Mouse (Mus musculus) MEL (cell line): Measurements from ENCODE around the gene Cfap100. TPM values are rescaled to one million over a fixed set of nuclear protein-coding genes. Genes with fewer than 3 reads are reported as not detected.

Source experiments
- DNase-seq: peaks from one replicate; pipeline ENCODE4 v3.0.0; 2011; ENCODE audit warnings: low read depth, low spot score
- H3K27ac ChIP-seq: 2 replicates; pipeline ENCODE4 v1.5.1; 2012; ENCODE audit warnings: low read depth, mild to moderate bottlenecking, control low read depth, low read length, moderate library complexity; ENCODE audit not compliant: control insufficient read depth
- H3K27me3 ChIP-seq, 2 experiments: fragments of 150-350 bp in 1 of 2; sonication (generic) in 1 of 2; 2 replicates each; pipeline ENCODE4 v1.6.1; 2012; ENCODE audit warnings: low read length in 2 of 2, mild to moderate bottlenecking in 2 of 2, improper control_type of control experiment in 1 of 2, moderate library complexity in 1 of 2; ENCODE audit not compliant: insufficient read depth in 2 of 2, control insufficient read depth in 1 of 2
- H3K36me3 ChIP-seq, 2 experiments: 2 replicates each; pipeline ENCODE4 v1.6.1; 2012 to 2014; ENCODE audit warnings: low read length in 2 of 2, improper control_type of control experiment in 1 of 2, inconsistent platforms in 1 of 2, mild to moderate bottlenecking in 1 of 2; ENCODE audit not compliant: insufficient read depth in 2 of 2, control insufficient read depth in 1 of 2
- H3K4me1 ChIP-seq, 2 experiments: fragments of 150-350 bp in 1 of 2; sonication (generic) in 1 of 2; 2 replicates each; pipeline ENCODE4 v1.6.1; 2012; ENCODE audit warnings: low read length in 2 of 2, improper control_type of control experiment in 1 of 2, mild to moderate bottlenecking in 1 of 2; ENCODE audit not compliant: insufficient read depth in 2 of 2, control insufficient read depth in 1 of 2
- H3K4me3 ChIP-seq, 2 experiments: fragments of 150-350 bp in 1 of 2; sonication (generic) in 1 of 2; 2 replicates each; pipeline ENCODE4 v1.5.1; 2012; ENCODE audit warnings: low read depth in 2 of 2, low read length in 2 of 2, mild to moderate bottlenecking in 2 of 2, moderate library complexity in 2 of 2, control low read depth in 1 of 2, improper control_type of control experiment in 1 of 2; ENCODE audit not compliant: control insufficient read depth in 1 of 2, insufficient read depth in 1 of 2
- H3K79me2 ChIP-seq: 2 replicates; pipeline ENCODE4 v1.6.1; 2012; ENCODE audit warnings: mild to moderate bottlenecking, low read length, moderate library complexity; ENCODE audit not compliant: control insufficient read depth, poor library complexity, insufficient read depth
- H3K9ac ChIP-seq: 2 replicates; pipeline ENCODE4 v1.6.1; 2012; ENCODE audit warnings: low read depth, mild to moderate bottlenecking, control low read depth, low read length, moderate library complexity; ENCODE audit not compliant: control insufficient read depth, poor library complexity, severe bottlenecking
- H3K9me3 ChIP-seq: fragments of 150-350 bp; sonication (generic); replicated peaks from 2 replicates; pipeline ENCODE4 v1.6.1; 2012; ENCODE audit warnings: mild to moderate bottlenecking, low read length, improper control_type of control experiment, moderate library complexity; ENCODE audit not compliant: insufficient read depth
- BHLHE40 ChIP-seq: IDR thresholded peaks from 2 replicates; pipeline ENCODE4 v1.6.1; 2012; ENCODE audit warnings: low read depth, mild to moderate bottlenecking, inconsistent platforms, low read length, improper control_type of control experiment, borderline replicate concordance
- CHD1 ChIP-seq: IDR thresholded peaks from 2 replicates; pipeline ENCODE4 v1.6.1; 2012; ENCODE audit warnings: low read depth, mild to moderate bottlenecking, inconsistent platforms, low read length, improper control_type of control experiment
- CHD2 ChIP-seq: IDR thresholded peaks from 2 replicates; pipeline ENCODE4 v1.6.1; 2011; ENCODE audit warnings: low read length, improper control_type of control experiment
- CTCF ChIP-seq, 3 experiments: IDR thresholded peaks in 2 of 3; conservative IDR thresholded peaks in 1 of 3; 2 replicates each; pipeline ENCODE4 v1.5.1; 2011 to 2012; ENCODE audit warnings: low read length in 3 of 3, low read depth in 2 of 3, mild to moderate bottlenecking in 2 of 3, improper control_type of control experiment in 1 of 3, inconsistent platforms in 1 of 3, mixed read lengths in 1 of 3, moderate library complexity in 1 of 3; ENCODE audit not compliant: control insufficient read depth in 1 of 3, insufficient read depth in 1 of 3, poor library complexity in 1 of 3, severe bottlenecking in 1 of 3
- E2F4 ChIP-seq: IDR thresholded peaks from 2 replicates; pipeline ENCODE4 v1.6.1; 2011; ENCODE audit warnings: low read depth, low read length, improper control_type of control experiment, borderline replicate concordance
- ETS1 ChIP-seq: IDR thresholded peaks from 2 replicates; pipeline ENCODE4 v1.6.1; 2012; ENCODE audit warnings: low read depth, mild to moderate bottlenecking, inconsistent platforms, low read length, improper control_type of control experiment, moderate library complexity
- GABPA ChIP-seq: IDR thresholded peaks from 2 replicates; pipeline ENCODE4 v1.6.1; 2012; ENCODE audit warnings: low read depth, mild to moderate bottlenecking, inconsistent platforms, low read length, improper control_type of control experiment, moderate library complexity
- HCFC1 ChIP-seq: IDR thresholded peaks from 2 replicates; pipeline ENCODE4 v1.6.1; 2012; ENCODE audit warnings: low read depth, mild to moderate bottlenecking, inconsistent platforms, low read length, improper control_type of control experiment, moderate library complexity
- MAFK ChIP-seq: IDR thresholded peaks from 2 replicates; pipeline ENCODE4 v1.6.1; 2011; ENCODE audit warnings: low read depth, mild to moderate bottlenecking, low read length, improper control_type of control experiment, borderline replicate concordance
- MAZ ChIP-seq: IDR thresholded peaks from 2 replicates; pipeline ENCODE4 v1.6.1; 2012; ENCODE audit warnings: low read depth, mild to moderate bottlenecking, inconsistent platforms, low read length, improper control_type of control experiment
- MEF2A ChIP-seq: IDR thresholded peaks from 2 replicates; pipeline ENCODE4 v1.6.1; 2014; ENCODE audit warnings: low read depth, mild to moderate bottlenecking, inconsistent platforms, low read length, improper control_type of control experiment; ENCODE audit not compliant: poor library complexity, insufficient replicate concordance, severe bottlenecking; ENCODE audit errors: extremely low read depth
- MYB ChIP-seq: IDR thresholded peaks from 2 replicates; pipeline ENCODE4 v1.6.1; 2011; ENCODE audit warnings: mild to moderate bottlenecking, low read depth, low read length, improper control_type of control experiment
- MYC ChIP-seq: IDR thresholded peaks from 2 replicates; pipeline ENCODE4 v1.6.1; 2011; ENCODE audit warnings: low read depth, mild to moderate bottlenecking, low read length, improper control_type of control experiment, moderate library complexity
- NELFE ChIP-seq: IDR thresholded peaks from 2 replicates; pipeline ENCODE4 v1.6.1; 2011; ENCODE audit warnings: low read depth, low read length, improper control_type of control experiment
- POLR2AphosphoS5 ChIP-seq: IDR thresholded peaks from 2 replicates; pipeline ENCODE4 v1.6.1; 2012; ENCODE audit warnings: low read depth, borderline replicate concordance, mild to moderate bottlenecking, inconsistent platforms, low read length, moderate library complexity, mixed read lengths
- RAD21 ChIP-seq: IDR thresholded peaks from 2 replicates; pipeline ENCODE4 v1.6.1; 2011; ENCODE audit warnings: mild to moderate bottlenecking, low read depth, low read length, improper control_type of control experiment
- SIN3A ChIP-seq: IDR thresholded peaks from 2 replicates; pipeline ENCODE4 v1.6.1; 2012; ENCODE audit warnings: low read length, improper control_type of control experiment, inconsistent platforms
- TAL1 ChIP-seq: IDR thresholded peaks from 2 replicates; pipeline ENCODE4 v1.6.1; 2012; ENCODE audit warnings: mild to moderate bottlenecking, inconsistent platforms, low read length, moderate library complexity, mixed read lengths
- TBP ChIP-seq: IDR thresholded peaks from 2 replicates; pipeline ENCODE4 v1.8.0; 2011; ENCODE audit warnings: low read depth, low read length, improper control_type of control experiment
- TCF12 ChIP-seq: IDR thresholded peaks from 2 replicates; pipeline ENCODE4 v1.6.1; 2014; ENCODE audit warnings: low read depth, mild to moderate bottlenecking, inconsistent platforms, low read length, improper control_type of control experiment, moderate library complexity
- UBTF ChIP-seq: IDR thresholded peaks from 2 replicates; pipeline ENCODE4 v1.6.1; 2012; ENCODE audit warnings: low read depth, mild to moderate bottlenecking, inconsistent platforms, low read length, improper control_type of control experiment, moderate library complexity, borderline replicate concordance; ENCODE audit not compliant: insufficient read depth
- USF1 ChIP-seq: IDR thresholded peaks from 2 replicates; pipeline ENCODE4 v1.6.1; 2014; ENCODE audit warnings: low read depth, mild to moderate bottlenecking, inconsistent platforms, low read length, improper control_type of control experiment, moderate library complexity
- USF2 ChIP-seq, 2 experiments: IDR thresholded peaks; 2 replicates each; pipeline ENCODE4 v1.6.1; 2011 to 2012; ENCODE audit warnings: improper control_type of control experiment in 2 of 2, low read length in 2 of 2, borderline replicate concordance in 1 of 2, inconsistent platforms in 1 of 2, low read depth in 1 of 2, mild to moderate bottlenecking in 1 of 2; ENCODE audit not compliant: insufficient read depth in 1 of 2
- ZC3H11A ChIP-seq: IDR thresholded peaks from 2 replicates; pipeline ENCODE4 v1.6.1; 2012; ENCODE audit warnings: low read depth, mild to moderate bottlenecking, inconsistent platforms, low read length, improper control_type of control experiment
- ZKSCAN1 ChIP-seq: IDR thresholded peaks from 2 replicates; pipeline ENCODE4 v1.6.1; 2012; ENCODE audit warnings: low read depth, mild to moderate bottlenecking, inconsistent platforms, low read length, improper control_type of control experiment, moderate library complexity
- polyA plus RNA-seq, 2 experiments: library from polyadenylated mRNA; stranded (reverse) in 1 of 2; unstranded in 1 of 2; fragments of >175 nt in 1 of 2; fragments of >200 nt in 1 of 2; gene quantifications; 2 replicates each; pipeline versions ENCODE4 v1.2.1 to v1.2.4; 2012; ENCODE audit warnings: low replicate concordance in 2 of 2, low read depth in 1 of 2; ENCODE audit not compliant: insufficient read length in 2 of 2, insufficient read depth in 1 of 2, missing spikeins in 1 of 2
- total RNA-seq: library from RNA; depleted of rRNA; stranded (reverse); fragments of 300-350 nt; gene quantifications from 2 replicates; pipeline ENCODE4 v1.2.3, GENCODE M21; 2012

The Cfap100 gene
- total and polyA plus RNA-seq, 3 experiments = 0.19 TPM; not detected in 2

DNA sequence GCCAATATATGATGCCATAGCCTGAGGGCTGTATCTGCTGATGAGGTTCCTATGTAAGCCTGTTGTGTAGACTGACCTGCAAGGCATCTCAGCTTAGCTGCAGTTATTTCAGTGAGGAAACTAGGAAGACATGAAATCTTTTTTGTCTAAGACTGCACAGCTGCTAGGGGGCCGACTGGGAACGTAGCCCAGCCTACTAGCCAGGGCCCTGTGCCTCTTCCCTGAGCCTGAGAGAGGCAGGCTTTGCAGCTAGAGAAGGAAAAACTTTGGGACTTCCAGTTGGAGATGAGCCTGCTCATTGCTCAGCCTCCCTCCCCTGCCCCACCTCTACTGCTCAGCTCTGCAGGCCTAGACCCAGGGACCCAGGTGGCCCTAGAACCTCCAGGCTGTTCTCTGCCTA lies 2.9 kb upstream of the Cfap100 start:
- H3K27me3 ChIP-seq = no peaks in the 10 kb centered on the region
- H3K4me3 ChIP-seq = no peak overlapping the region
- no peaks in the 10 kb centered on the region for H3K9me3 ChIP-seq
- no peaks in the 10 kb centered on the region for H3K79me2 ChIP-seq
- TF ChIP-seq TBP (no peak), USF1 (no peak), USF2 (IDR thresholded peaks at IDR 0.05; ENCODE audit: borderline replicate concordance in 1 of 2, insufficient read depth in 1 of 2, low read depth in 1 of 2, low read length in 2 of 2) (no peak), ZC3H11A (no peak), TCF12 (no peak), MYC (no peak), MEF2A (no peak), TAL1 (no peak), POLR2AphosphoS5 (no peak), NELFE (no peak), ETS1 (no peak), SIN3A (no peak), E2F4 (no peak), CTCF (IDR thresholded peaks at IDR 0.05 in 2 of 3, conservative IDR thresholded peaks at IDR 0.05 in 1 of 3; ENCODE audit: control insufficient read depth in 1 of 3, insufficient read depth in 1 of 3, low read depth in 2 of 3, low read length in 3 of 3, poor library complexity in 1 of 3, severe bottlenecking in 1 of 3) (no peak)
- H3K4me1 ChIP-seq = no peaks in the 10 kb centered on the region
- DNase-seq = no peak
- H3K36me3 ChIP-seq = no peaks in the 10 kb centered on the region
- no peak overlapping the region for H3K27ac ChIP-seq
- no peak overlapping the region for H3K9ac ChIP-seq

DNA sequence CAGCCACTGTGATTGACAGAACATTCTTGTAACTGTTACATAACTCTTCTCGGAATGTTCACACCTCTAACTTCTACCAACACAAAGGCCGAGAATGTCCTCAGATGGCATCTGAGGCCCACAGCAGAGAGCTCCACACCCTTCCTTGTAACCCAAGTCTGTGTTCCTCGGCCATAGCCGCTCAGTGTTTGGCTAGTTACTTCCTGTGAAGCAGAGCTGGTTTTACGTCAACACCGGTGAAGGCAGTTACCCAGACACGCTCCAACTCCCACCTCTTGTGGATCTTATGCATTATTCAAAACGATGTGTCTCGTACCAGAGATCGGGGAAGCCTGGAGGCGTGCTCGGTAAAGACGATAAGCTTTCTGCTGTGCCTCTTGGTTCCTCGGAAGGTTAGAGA lies 1.3 kb upstream of the Cfap100 start:
- no peak for DNase-seq
- Histone ChIP-seq H3K27me3 (no peaks in the 10 kb centered on the region), H3K4me1 (no peaks in the 10 kb centered on the region), H3K27ac (no peak overlapping the region), H3K9ac (no peak overlapping the region), H3K9me3 (no peaks in the 10 kb centered on the region), H3K79me2 (no peaks in the 10 kb centered on the region), H3K36me3 (no peaks in the 10 kb centered on the region), H3K4me3 (no peak overlapping the region)
- TF ChIP-seq CHD2 = no peak
- TF ChIP-seq MAZ = no peak
- TF ChIP-seq GABPA = no peak
- TF ChIP-seq MAFK = no peak
- TF ChIP-seq POLR2AphosphoS5 = no peak
- no peak for TF ChIP-seq NELFE
- no peak for TF ChIP-seq CHD1
- TF ChIP-seq ZC3H11A = no peak
- TF ChIP-seq ETS1 = no peak
- TF ChIP-seq BHLHE40 = no peak
- no peak for TF ChIP-seq MEF2A
- no peak for TF ChIP-seq HCFC1
- no peak for TF ChIP-seq CTCF (IDR thresholded peaks at IDR 0.05 in 2 of 3, conservative IDR thresholded peaks at IDR 0.05 in 1 of 3; ENCODE audit: control insufficient read depth in 1 of 3, insufficient read depth in 1 of 3, low read depth in 2 of 3, low read length in 3 of 3, poor library complexity in 1 of 3, severe bottlenecking in 1 of 3)
- TF ChIP-seq RAD21 = no peak
- TF ChIP-seq UBTF = no peak
- TF ChIP-seq TAL1 = no peak
- TF ChIP-seq MYB = no peak
- TF ChIP-seq ZKSCAN1 = no peak
